In genomic region chr5:128620408-128620807, GRCm38 (mm10) we compare ENCODE assay signal across 14 mouse cellular contexts. TPM values are rescaled to one million over a fixed set of nuclear protein-coding genes. Genes with fewer than 3 reads are reported as not detected.
DNase-seq lines count a peak whose midpoint lies in the region; ATAC-seq and TF ChIP-seq lines count a peak whose summit lies in the region.
"Had no signal": no experiment of that assay in that cellular context is flagged by ENCODE, and none has a peak within 500 bp of the region (broad histone marks: within the 10 kb centered on the region; RNA-seq: fewer than 3 reads in every experiment).

No protein-coding gene starts in this region.

- TF ChIP-seq CTCF in stomach, postnatal 0 days (IDR thresholded peaks at IDR 0.05; ENCODE audit: low read depth) = no peak

- no peak overlapping the region for H3K9ac ChIP-seq in forebrain, embryonic 12.5 days
- H3K9ac ChIP-seq in forebrain, embryonic 13.5 days = no peak overlapping the region
- peak overlapping the region; percentile 27; the same call in 1 of the 2 replicates for H3K9ac ChIP-seq in midbrain, embryonic 11.5 days (ENCODE audit: low read length)
- no peak overlapping the region for H3K9ac ChIP-seq in stomach, postnatal 0 days (ENCODE audit: low read length)
- H3K9ac ChIP-seq: lung, embryonic 15.5 days had no signal

- H3K4me3 ChIP-seq in forebrain, embryonic 12.5 days (replicated peaks) = no peak overlapping the region
- H3K4me3 ChIP-seq in forebrain, embryonic 13.5 days = no peak overlapping the region
- no peak overlapping the region for H3K4me3 ChIP-seq in midbrain, embryonic 11.5 days (ENCODE audit: low read depth, low read length)
- H3K4me3 ChIP-seq in stomach, postnatal 0 days (ENCODE audit: low read depth, low read length) = no peak overlapping the region
- H3K4me3 ChIP-seq: lung, embryonic 15.5 days had no signal

- no peak overlapping the region for H3K4me2 ChIP-seq in forebrain, embryonic 12.5 days
- H3K4me2 ChIP-seq in forebrain, embryonic 13.5 days = no peak overlapping the region; the same call in 1 of the 2 replicates
- no peak overlapping the region for H3K4me2 ChIP-seq in midbrain, embryonic 11.5 days
- no peak overlapping the region for H3K4me2 ChIP-seq in stomach, postnatal 0 days (replicated peaks; ENCODE audit: low read depth)
- H3K4me2 ChIP-seq: lung, embryonic 15.5 days had no signal

- peak; percentile 47 for DNase-seq in retina, postnatal 1 day
- no peak for DNase-seq in retina, embryonic 14.5 days (ENCODE audit: low spot score)
- DNase-seq in midbrain, embryonic 11.5 days (ENCODE audit: low spot score, missing footprints) = no peak
- no peak for DNase-seq in stomach, postnatal 0 days (ENCODE audit: low spot score)
- no peak for DNase-seq in adrenal gland, postnatal 36 days
- DNase-seq: cerebellum, adult 9-10 months; heart, adult 18-20 months; layer of hippocampus, adult 9-11 months; liver had no signal

- no peaks in the 10 kb centered on the region for H3K36me3 ChIP-seq in forebrain, embryonic 12.5 days (replicated peaks)
- H3K36me3 ChIP-seq in forebrain, embryonic 13.5 days (ENCODE audit: poor library complexity, severe bottlenecking) = no peaks in the 10 kb centered on the region
- H3K36me3 ChIP-seq in midbrain, embryonic 11.5 days (ENCODE audit: control insufficient read depth, insufficient read depth, low read length) = no peaks in the 10 kb centered on the region
- no peaks in the 10 kb centered on the region for H3K36me3 ChIP-seq in stomach, postnatal 0 days (ENCODE audit: control insufficient read depth, insufficient read depth, low read length)
- H3K36me3 ChIP-seq: lung, embryonic 15.5 days had no signal

- 0 out of 2 replicates have a peak overlapping the region, but pooled peaks have one; percentile 13 for H3K27ac ChIP-seq in forebrain, embryonic 12.5 days
- no peak overlapping the region for H3K27ac ChIP-seq in forebrain, embryonic 13.5 days
- H3K27ac ChIP-seq in midbrain, embryonic 11.5 days (ENCODE audit: low read depth, low read length) = no peak overlapping the region
- peak overlapping the region; percentile 63 for H3K27ac ChIP-seq in stomach, postnatal 0 days (replicated peaks)
- H3K27ac ChIP-seq: lung, embryonic 15.5 days had no signal

- no peak for ATAC-seq in forebrain, embryonic 12.5 days (ENCODE audit: low FRiP score)
- no peak for ATAC-seq in forebrain, embryonic 13.5 days
- ATAC-seq in midbrain, embryonic 11.5 days (ENCODE audit: low FRiP score) = no peak
- ATAC-seq in stomach, postnatal 0 days (ENCODE audit: low FRiP score, low TSS enrichment) = no peak
- no peak for ATAC-seq in frontal cortex, adult (ENCODE audit: low TSS enrichment)
- ATAC-seq: Patski had no signal

- TF ChIP-seq EP300 in stomach, postnatal 0 days (optimal IDR thresholded peaks at IDR 0.05) = no peak

- H3K9me3 ChIP-seq in forebrain, embryonic 12.5 days = no peaks in the 10 kb centered on the region
- no peaks in the 10 kb centered on the region for H3K9me3 ChIP-seq in forebrain, embryonic 13.5 days (replicated peaks)
- no peaks in the 10 kb centered on the region for H3K9me3 ChIP-seq in midbrain, embryonic 11.5 days (ENCODE audit: control insufficient read depth, low read length)
- no peaks in the 10 kb centered on the region for H3K9me3 ChIP-seq in stomach, postnatal 0 days (ENCODE audit: control insufficient read depth, low read length)
- H3K9me3 ChIP-seq: lung, embryonic 15.5 days had no signal

- H3K27me3 ChIP-seq in forebrain, embryonic 12.5 days = peaks cover 60% of the 10 kb centered on the region
- peaks cover 56% of the 10 kb centered on the region for H3K27me3 ChIP-seq in forebrain, embryonic 13.5 days
- H3K27me3 ChIP-seq in midbrain, embryonic 11.5 days (ENCODE audit: control insufficient read depth, insufficient read depth, low read length) = no peaks in the 10 kb centered on the region
- H3K27me3 ChIP-seq in stomach, postnatal 0 days (ENCODE audit: control insufficient read depth, insufficient read depth, low read length) = no peaks in the 10 kb centered on the region
- H3K27me3 ChIP-seq: Patski had no signal

- 2% methylated on average over 9 of the region's 9 CpGs for WGBS in forebrain, embryonic 12.5 days
- 6% methylated on average over 9 of the region's 9 CpGs for WGBS in forebrain, embryonic 13.5 days
- 3% methylated on average over 9 of the region's 9 CpGs for WGBS in midbrain, embryonic 11.5 days
- WGBS in stomach, postnatal 0 days = 11% methylated on average over 7 of the region's 9 CpGs

- peaks cover 33% of the 10 kb centered on the region for H3K4me1 ChIP-seq in forebrain, embryonic 12.5 days
- peaks cover 24% of the 10 kb centered on the region for H3K4me1 ChIP-seq in forebrain, embryonic 13.5 days
- peaks cover 19% of the 10 kb centered on the region for H3K4me1 ChIP-seq in midbrain, embryonic 11.5 days (ENCODE audit: control insufficient read depth, insufficient read depth, low read length)
- H3K4me1 ChIP-seq in stomach, postnatal 0 days (replicated peaks; ENCODE audit: control insufficient read depth, insufficient read depth) = no peaks in the 10 kb centered on the region
- H3K4me1 ChIP-seq: lung, embryonic 15.5 days had no signal

RNA-seq across cellular contexts. Expression of gene Fzd10, which starts 19.8 kb away (rescaled TPM):
- 4.8 and 5.3 TPM in 2 replicates for polyA plus RNA-seq in forebrain, embryonic 12.5 days (2016; fragmentation: Nextera tagmentation; extraction: Ambion mirVana)
- polyA plus RNA-seq in forebrain, embryonic 13.5 days (2015; fragmentation: Nextera tagmentation; extraction: Ambion mirVana) = 2.0 TPM in 2 replicates
- 22.4 and 25.6 TPM in 2 replicates for polyA plus RNA-seq in midbrain, embryonic 11.5 days (2014; fragmentation: Nextera tagmentation; extraction: Ambion mirVana)
- polyA plus RNA-seq in stomach, postnatal 0 days (2015; fragmentation: Nextera tagmentation; extraction: Ambion mirVana) = 2.8 and 2.9 TPM in 2 replicates
- under 1 TPM; 0.86 to 0.92 TPM for total RNA-seq in adrenal gland, postnatal 36 days (2021)
- polyA plus RNA-seq: Patski had no signal

Comparison
In these comparisons a context has a peak if more than half of its experiments do, and no peak if none do; other contexts are left out.
1. H3K27ac ChIP-seq: peak in forebrain, embryonic 12.5 days (single experiment) and stomach, postnatal 0 days (single experiment); none in forebrain, embryonic 13.5 days (single experiment) and midbrain, embryonic 11.5 days (single experiment).